Mouse (Mus musculus) adrenal gland, postnatal 36 days (tissue): ENCODE measurements around the gene Dmrt3. TPM values are rescaled to one million over a fixed set of nuclear protein-coding genes. Genes with fewer than 3 reads are reported as not detected.

Experiments used
- total RNA-seq, 2 experiments: library from RNA; stranded (reverse); gene quantifications; 2 replicates each; pipeline ENCODE4 v1.2.3; 2021

Gene Dmrt3
- total RNA-seq, 2 experiments from 2014 or later = not detected

Other genes starting within 250 kb of the Dmrt3 start
- not detected for gene Dmrt1, start 104.7 kb upstream of the Dmrt3 start, total RNA-seq
- gene Dmrt2, start 62.1 kb downstream of the Dmrt3 start, total RNA-seq = 1 to 10 TPM; 4.3 to 5.1 TPM